Mouse (Mus musculus) Patski (cell line): Measurements from ENCODE around the gene Bnc2. TPM values are rescaled to one million over a fixed set of nuclear protein-coding genes. Genes with fewer than 3 reads are reported as not detected.

Source experiments
- ATAC-seq: fragments of 100-300 bp; one replicate; pipeline ENCODE4 v1.8.0; 2021
- CTCF ChIA-PET: fragments of 350-600 bp; sonication (Branson Sonifier 250); formaldehyde crosslinking; loops from one replicate; lab custom pipeline; 2022; ENCODE audit warnings: inconsistent platforms; lab: Charles Lee
- POLR2A ChIA-PET: fragments of 350-600 bp; sonication (Branson Sonifier 250); formaldehyde crosslinking; loops from one replicate; lab custom pipeline; 2022; ENCODE audit warnings: antibody characterized with exemption, inconsistent platforms; lab: Charles Lee
- DNase-seq: peaks from one replicate; pipeline ENCODE4 v3.0.0-alpha.2; 2011; ENCODE audit warnings: low read depth, low spot score
- H3K27me3 ChIP-seq: fragments of 371-371 bp; one replicate; pipeline ENCODE4 v1.5.1; 2021
- CTCF ChIP-seq: fragments of 100-300 bp; IDR thresholded peaks from one replicate; pipeline ENCODE4 v1.5.1; 2021
- in situ Hi-C: fragments of 300-500 bp; cut with MboI; formaldehyde crosslinking; loops from 3 replicates; pipeline ENCODE4 v1.11.1; 2018; ENCODE audit warnings: low pct_unique_long_range_greater_than_20kb, mixed read lengths
- polyA plus RNA-seq: library from polyadenylated mRNA; unstranded; gene quantifications from one replicate; pipeline ENCODE4 v1.2.3, GENCODE M21; 2021

The Bnc2 gene
- polyA plus RNA-seq, 1 experiment from 2014 or later: 19.3 TPM

DNA sequence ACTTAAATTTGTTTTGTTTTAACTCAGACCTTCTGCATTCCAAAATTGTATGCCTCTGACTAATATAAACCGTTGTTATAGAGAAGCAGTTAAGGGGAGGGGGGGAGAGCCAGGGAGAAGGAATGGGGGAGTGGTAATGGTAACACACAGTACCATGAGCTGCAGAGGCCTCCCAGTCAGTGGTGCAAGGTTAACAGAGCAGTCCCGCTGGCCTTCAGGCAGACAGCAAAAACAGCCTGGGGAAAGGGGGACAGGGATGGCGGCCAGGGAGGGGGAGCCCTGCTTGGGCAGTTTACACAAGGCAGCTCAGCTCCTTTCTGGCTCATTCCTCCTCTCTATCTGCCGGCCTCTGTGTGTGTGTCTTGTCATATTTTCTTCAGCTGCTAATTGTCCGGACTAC is 151.9 kb downstream of the Bnc2 start:
- POLR2A ChIA-PET: interaction anchor here (0.5 to 1.8 kb wide), 4 partner anchors 12 to 153 kb away, joined by 3 to 8 read pairs (median 4); partner anchors contain the start of gene Bnc2
- in situ Hi-C loops: no loop called here
- peak; percentile 77 for ATAC-seq
- CTCF ChIA-PET: interaction anchor here (0.8 to 1.2 kb wide), 2 partner anchors 18 to 145 kb away, joined by 3 read pairs; no protein-coding TSS in a partner anchor
- no peaks in the 10 kb centered on the region for H3K27me3 ChIP-seq
- no peak for TF ChIP-seq CTCF
- peak; percentile 58 for DNase-seq

- H3K27me3 ChIP-seq: no peaks in the 10 kb centered on the region
- in situ Hi-C loops: no loop called here
- no peak for ATAC-seq
- DNase-seq: no peak
- ChIA-PET CTCF (interaction anchor here (1.2 kb wide), 1 partner anchor 10 kb away, joined by 3 read pairs; no protein-coding TSS in a partner anchor), POLR2A (interaction anchor here (1.0 kb wide), 1 partner anchor 154 kb away, joined by 3 read pairs; no protein-coding TSS in a partner anchor)
- no peak for TF ChIP-seq CTCF
Measured at GRCm38 (mm10) chr4:84521562-84521961, 153.5 kb downstream of the Bnc2 start.

GRCm38 (mm10) chr4:84510466-84510865 is 164.6 kb downstream of the Bnc2 start:
- POLR2A ChIA-PET: no interaction called here
- CTCF ChIA-PET: interaction anchor here (0.9 kb wide), 1 partner anchor 40 kb away, joined by 3 read pairs; no protein-coding TSS in a partner anchor
- DNase-seq (no peak), ATAC-seq (peak; percentile 26)
- in situ Hi-C loops: no loop called here
- TF ChIP-seq CTCF: no peak
- no peaks in the 10 kb centered on the region for H3K27me3 ChIP-seq

DNA sequence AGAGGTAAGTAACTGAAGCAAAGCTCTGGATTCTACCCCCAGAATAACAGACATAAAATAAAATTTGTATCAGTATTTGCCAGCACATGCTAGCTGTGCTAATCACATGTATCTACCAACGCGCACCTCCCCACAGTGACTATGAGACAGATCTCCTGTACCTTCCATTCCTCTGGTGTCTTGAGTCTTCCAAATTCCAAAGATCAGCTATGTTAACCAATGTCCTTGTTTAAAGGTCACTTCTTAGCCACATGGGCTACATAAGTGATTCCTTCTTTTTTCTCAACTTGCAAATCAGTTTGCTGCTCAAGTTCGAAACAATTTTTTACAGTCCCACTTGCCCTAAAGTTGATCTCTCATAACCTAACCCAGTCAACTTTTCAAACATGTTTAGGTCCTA is 167.5 kb downstream of the Bnc2 start:
- ATAC-seq (no peak), DNase-seq (no peak)
- H3K27me3 ChIP-seq: no peaks in the 10 kb centered on the region
- ChIA-PET CTCF (no interaction called here), POLR2A (no interaction called here)
- no peak for TF ChIP-seq CTCF
- in situ Hi-C loops: no loop called here

DNA sequence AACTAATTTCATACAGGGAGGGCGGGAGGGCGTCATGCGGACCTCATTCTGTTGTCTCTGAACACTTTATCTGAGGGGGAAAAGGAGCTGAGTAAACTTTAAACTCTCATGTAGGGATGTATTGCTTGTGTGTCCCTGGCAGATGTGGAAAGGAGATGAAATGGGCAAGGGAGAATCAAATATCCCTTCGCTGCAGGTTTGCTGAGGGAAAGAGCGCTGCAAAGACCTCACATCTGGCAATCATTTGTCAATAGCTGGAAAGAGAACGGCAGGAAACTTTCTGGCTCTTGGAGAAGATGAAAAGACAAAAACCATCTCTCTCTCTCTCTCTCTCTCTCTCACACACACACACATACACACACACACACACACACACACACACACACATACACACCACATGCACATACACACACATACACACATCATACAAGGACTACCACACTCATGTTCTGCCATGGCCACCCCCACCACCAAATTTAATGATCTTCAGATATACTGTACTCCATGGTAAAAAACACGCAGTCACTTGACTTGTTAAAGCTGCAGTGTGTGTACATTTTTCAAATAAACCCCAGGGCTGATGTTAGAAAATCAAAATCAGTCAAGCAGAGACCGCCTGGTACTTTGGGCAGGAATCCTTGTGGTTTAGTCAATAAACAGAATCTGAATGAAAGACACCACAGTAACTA is 172.3 kb downstream of the Bnc2 start:
- H3K27me3 ChIP-seq: no peaks in the 10 kb centered on the region
- ATAC-seq (no peak), DNase-seq (no peak)
- POLR2A ChIA-PET: no interaction called here
- CTCF ChIA-PET: interaction anchor here (1.2 kb wide), 1 partner anchor 44 kb away, joined by 4 read pairs; no protein-coding TSS in a partner anchor
- in situ Hi-C loops: no loop called here
- TF ChIP-seq CTCF: no peak

DNA sequence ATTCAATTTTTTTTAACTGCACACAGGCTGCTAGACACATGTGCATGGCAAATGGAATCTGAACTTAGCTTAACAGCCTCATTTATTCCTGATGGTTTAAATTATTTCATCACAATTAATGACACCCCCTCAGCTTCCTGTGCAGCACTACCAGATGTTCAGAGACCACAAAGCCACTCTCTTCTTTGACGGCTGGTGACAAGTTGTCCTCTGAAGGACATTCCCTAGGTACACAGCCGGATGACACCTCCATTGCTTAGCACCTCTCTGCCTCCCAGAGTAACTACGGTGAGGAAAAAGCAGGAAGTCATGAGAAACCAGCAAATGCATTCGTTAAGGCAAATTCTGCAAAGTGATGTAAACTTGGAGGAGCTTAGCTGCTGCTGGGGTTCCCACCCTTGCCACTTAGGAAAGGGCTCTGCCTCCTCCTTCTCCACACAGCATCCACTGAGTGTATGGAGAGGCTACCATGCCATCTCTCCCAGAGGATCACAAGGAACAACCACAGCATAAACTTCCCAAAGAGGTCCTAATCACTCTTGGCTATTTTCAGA is 174.2 kb downstream of the Bnc2 start:
- ATAC-seq: no peak
- POLR2A ChIA-PET: no interaction called here
- H3K27me3 ChIP-seq: no peaks in the 10 kb centered on the region
- CTCF ChIA-PET: no interaction called here
- in situ Hi-C loops: no loop called here
- DNase-seq: no peak
- no peak for TF ChIP-seq CTCF

- POLR2A ChIA-PET: no interaction called here
- in situ Hi-C loops: no loop called here
- no peak for DNase-seq
Measured at GRCm38 (mm10) chr4:84500259-84500658, 174.8 kb downstream of the Bnc2 start.

DNA sequence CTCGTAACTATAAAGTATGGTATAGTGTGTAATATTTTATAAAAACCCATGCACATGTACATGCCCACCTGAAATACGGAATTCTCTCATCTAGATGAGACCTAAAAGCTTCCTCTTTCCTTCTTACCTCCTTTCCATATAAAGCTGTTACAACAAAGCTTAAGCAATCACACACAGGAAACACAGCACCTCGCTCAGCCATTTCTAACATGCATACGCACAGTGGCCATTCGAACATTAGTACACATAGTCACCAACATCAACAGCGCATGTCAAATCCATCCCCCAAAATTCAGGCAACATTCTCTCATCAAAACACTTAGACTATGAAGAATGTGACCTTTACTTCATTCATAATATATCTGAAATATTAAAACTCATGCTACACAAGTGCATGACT is 176.6 kb downstream of the Bnc2 start:
- POLR2A ChIA-PET: no interaction called here
- DNase-seq (no peak), ATAC-seq (no peak)
- H3K27me3 ChIP-seq: no peaks in the 10 kb centered on the region
- CTCF ChIA-PET: no interaction called here
- in situ Hi-C loops: no loop called here
- TF ChIP-seq CTCF: no peak

More at GRCm38 (mm10) chr4:84500259-84500658, 174.8 kb downstream of the Bnc2 start:
- no peak for TF ChIP-seq CTCF
- no peaks in the 10 kb centered on the region for H3K27me3 ChIP-seq
- no peak for ATAC-seq
- CTCF ChIA-PET: no interaction called here

- DNase-seq (no peak), ATAC-seq (no peak)
- no peak for TF ChIP-seq CTCF
- POLR2A ChIA-PET: no interaction called here
- in situ Hi-C loops: no loop called here
- H3K27me3 ChIP-seq: no peaks in the 10 kb centered on the region
- CTCF ChIA-PET: interaction anchor here (0.9 kb wide), 1 partner anchor 42 kb away, joined by 3 read pairs; no protein-coding TSS in a partner anchor
Measured at GRCm38 (mm10) chr4:84488323-84488722, 186.8 kb downstream of the Bnc2 start.

DNA sequence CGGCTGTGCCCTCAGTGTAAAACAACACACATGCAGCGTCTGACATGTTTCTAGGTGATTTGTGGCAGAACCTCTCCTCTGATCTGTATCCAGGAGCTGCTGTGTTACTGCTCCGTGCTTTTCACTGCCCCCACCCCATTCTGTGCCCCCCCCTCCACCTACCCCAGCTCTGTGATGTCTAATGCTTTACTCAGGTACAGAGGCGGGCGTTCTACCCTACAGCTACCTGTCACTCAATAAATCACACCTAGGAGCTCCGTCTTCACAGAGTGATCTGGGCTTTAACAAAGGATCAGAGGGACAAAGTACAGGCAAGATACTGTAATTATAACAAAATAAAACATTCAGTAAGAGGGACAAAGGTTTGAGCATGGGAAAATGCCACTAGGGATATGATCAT is 192.4 kb downstream of the Bnc2 start:
- TF ChIP-seq CTCF: no peak
- POLR2A ChIA-PET: interaction anchor here (0.6 kb wide), 1 partner anchor 142 kb away, joined by 3 read pairs; no protein-coding TSS in a partner anchor

GRCm38 (mm10) chr4:84472643-84473042 is 202.4 kb downstream of the Bnc2 start:
- no peaks in the 10 kb centered on the region for H3K27me3 ChIP-seq
- CTCF ChIA-PET: interaction anchor here (1.2 kb wide), 1 partner anchor 16 kb away, joined by 3 read pairs; no protein-coding TSS in a partner anchor
- ATAC-seq: no peak
- TF ChIP-seq CTCF: no peak
- DNase-seq: no peak
- POLR2A ChIA-PET: no interaction called here
- in situ Hi-C loops: no loop called here

More for the DNA sequence above, 192.4 kb downstream of the Bnc2 start:
- DNase-seq: no peak
- no peaks in the 10 kb centered on the region for H3K27me3 ChIP-seq
- no peak for ATAC-seq
- CTCF ChIA-PET: no interaction called here
- in situ Hi-C loops: no loop called here
